10 mouse cellular contexts compared by ENCODE assay signal in genomic region chr15:86835996-86836395, GRCm38 (mm10).
DNase-seq lines count a peak whose midpoint lies in the region; ATAC-seq lines count a peak whose summit lies in the region.
"Had no signal": no experiment of that assay in that cellular context is flagged by ENCODE, and none has a peak within 500 bp of the region (broad histone marks: within the 10 kb centered on the region; RNA-seq: fewer than 3 reads in every experiment).

No protein-coding gene starts in this region.

- no peaks in the 10 kb centered on the region for H3K36me3 ChIP-seq in kidney, embryonic 15.5 days
- H3K36me3 ChIP-seq in embryonic facial prominence, embryonic 13.5 days, result no peaks in the 10 kb centered on the region
- no peaks in the 10 kb centered on the region for H3K36me3 ChIP-seq in limb, embryonic 15.5 days

- no peak overlapping the region for H3K4me2 ChIP-seq in kidney, embryonic 15.5 days
- H3K4me2 ChIP-seq in embryonic facial prominence, embryonic 13.5 days, result no peak overlapping the region
- H3K4me2 ChIP-seq in limb, embryonic 15.5 days, result no peak overlapping the region

- peak; percentile 8 to 24 for DNase-seq in adrenal gland, adult (ENCODE audit: inconsistent age in 2 of 2, low spot score in 1 of 2)
- DNase-seq in adrenal gland, postnatal 25 days, result no peak
- DNase-seq in kidney, adult 8-10 months, result no peak
- no peak for DNase-seq in thymus, postnatal 4 days
- DNase-seq in cerebellum, adult 11 months, result no peak
- DNase-seq: cerebellum, postnatal 36 days; thymus, postnatal 36 days had no signal

- 50% methylated on average over 6 of the region's 6 CpGs for WGBS in kidney, embryonic 15.5 days
- 24% methylated on average over 6 of the region's 6 CpGs for WGBS in embryonic facial prominence, embryonic 13.5 days
- WGBS in limb, embryonic 15.5 days, result 12% methylated on average over 6 of the region's 6 CpGs

- H3K4me3 ChIP-seq in kidney, embryonic 15.5 days (replicated peaks), result no peak overlapping the region
- no peak overlapping the region for H3K4me3 ChIP-seq in embryonic facial prominence, embryonic 13.5 days
- no peak overlapping the region for H3K4me3 ChIP-seq in limb, embryonic 15.5 days

- H3K9me3 ChIP-seq in kidney, embryonic 15.5 days (replicated peaks), result no peaks in the 10 kb centered on the region
- no peaks in the 10 kb centered on the region for H3K9me3 ChIP-seq in embryonic facial prominence, embryonic 13.5 days
- no peaks in the 10 kb centered on the region for H3K9me3 ChIP-seq in limb, embryonic 15.5 days

- H3K9ac ChIP-seq in kidney, embryonic 15.5 days, result no peak overlapping the region
- H3K9ac ChIP-seq in embryonic facial prominence, embryonic 13.5 days, result no peak overlapping the region
- H3K9ac ChIP-seq in limb, embryonic 15.5 days, result no peak overlapping the region

- no peak overlapping the region for H3K27ac ChIP-seq in kidney, embryonic 15.5 days
- H3K27ac ChIP-seq in embryonic facial prominence, embryonic 13.5 days, result peak overlapping the region; percentile 24; the same call in 1 of the 2 replicates
- H3K27ac ChIP-seq in limb, embryonic 15.5 days, result peak overlapping the region; percentile 64

- peaks cover 4% of the 10 kb centered on the region; the same call in 1 of the 2 replicates for H3K4me1 ChIP-seq in kidney, embryonic 15.5 days
- 0 out of 2 replicates have a peak, but pooled peaks cover 15% of the 10 kb centered on the region for H3K4me1 ChIP-seq in embryonic facial prominence, embryonic 13.5 days
- H3K4me1 ChIP-seq in limb, embryonic 15.5 days, result peaks cover 12% of the 10 kb centered on the region

- 0 out of 2 replicates have a peak, but pooled peaks have one; percentile 15 for ATAC-seq in kidney, embryonic 15.5 days (replicated peaks; ENCODE audit: low FRiP score)
- no peak for ATAC-seq in embryonic facial prominence, embryonic 13.5 days (ENCODE audit: insufficient number of reproducible peaks, insufficient read depth, low FRiP score, low TSS enrichment, low read depth)
- peak; percentile 69; the same call in 1 of the 2 replicates for ATAC-seq in limb, embryonic 15.5 days (ENCODE audit: insufficient number of reproducible peaks, low FRiP score, low TSS enrichment, low read depth)

- H3K27me3 ChIP-seq in kidney, embryonic 15.5 days, result no peaks in the 10 kb centered on the region
- H3K27me3 ChIP-seq in embryonic facial prominence, embryonic 13.5 days, result no peaks in the 10 kb centered on the region
- H3K27me3 ChIP-seq in limb, embryonic 15.5 days, result no peaks in the 10 kb centered on the region

Comparison
In these comparisons a context has a peak if more than half of its experiments do, and no peak if none do; other contexts are left out.
1. DNase-seq: peak in adrenal gland, adult (2 of 2); none in adrenal gland, postnatal 25 days (single experiment), kidney, adult 8-10 months (0 of 2), thymus, postnatal 4 days (single experiment) and cerebellum, adult 11 months (single experiment).